Mouse (Mus musculus) spleen, postnatal 14 days (tissue): Measurements from ENCODE around the gene Zbtb34.
A peak's percentile ranks its signal among the peaks of the same experiment; 100 is the strongest.

Source experiments
- DNase-seq, 2 experiments: peaks; one replicate each; pipeline ENCODE4 v3.0.0; 2021 to 2022; ENCODE audit warnings: low spot score in 2 of 2

The Zbtb34 gene

DNA sequence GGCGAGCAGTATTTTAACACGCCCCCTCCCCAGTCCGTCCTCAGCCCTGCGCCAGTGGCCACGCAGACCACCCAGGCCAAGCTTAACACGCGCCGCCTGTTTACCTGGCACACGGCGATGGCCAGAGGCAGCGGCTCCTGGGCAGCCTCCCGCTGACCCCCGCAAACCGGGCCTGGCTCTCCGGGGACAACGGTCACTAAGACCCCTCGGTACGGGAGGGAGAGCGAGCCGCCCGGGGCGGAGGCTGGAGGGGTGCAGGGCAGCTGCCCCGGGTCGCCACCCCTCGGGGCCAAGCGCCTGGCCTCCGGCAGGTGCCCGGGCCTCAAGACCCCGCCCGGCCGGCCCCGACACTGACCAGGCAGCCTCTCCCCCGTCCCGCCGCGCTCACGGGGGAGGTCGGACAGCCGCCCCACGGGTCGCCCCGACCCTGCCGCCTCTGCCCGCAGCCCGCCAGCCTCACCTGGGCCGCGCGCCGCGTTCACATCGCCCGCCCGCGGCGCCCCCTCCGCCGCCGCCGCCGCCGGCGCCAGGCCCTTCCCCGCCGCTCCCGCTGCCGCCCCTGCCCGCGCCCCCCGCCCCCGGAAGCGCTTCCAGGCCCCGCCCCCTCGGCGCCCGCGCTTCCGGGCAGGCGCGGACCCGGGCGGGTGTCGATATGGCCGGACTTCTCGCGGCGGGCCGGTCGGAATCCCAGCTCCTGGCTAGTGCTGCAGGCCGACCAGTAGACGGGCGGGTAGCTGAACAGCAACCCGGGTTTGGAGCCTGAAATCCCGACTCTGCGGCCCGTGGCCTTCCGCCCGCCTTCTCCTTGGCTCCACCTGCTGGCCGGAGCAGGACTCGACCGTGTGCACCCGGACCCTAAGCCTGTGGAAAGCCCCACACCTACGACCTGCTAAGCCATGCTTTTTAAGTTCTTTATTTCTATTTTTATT is at the start of gene Zbtb34:
Zbtb34 (minus strand) TSS at position 554 of the 929 bp plus-strand sequence.
- peak; percentile 45 to 64 for DNase-seq

DNA sequence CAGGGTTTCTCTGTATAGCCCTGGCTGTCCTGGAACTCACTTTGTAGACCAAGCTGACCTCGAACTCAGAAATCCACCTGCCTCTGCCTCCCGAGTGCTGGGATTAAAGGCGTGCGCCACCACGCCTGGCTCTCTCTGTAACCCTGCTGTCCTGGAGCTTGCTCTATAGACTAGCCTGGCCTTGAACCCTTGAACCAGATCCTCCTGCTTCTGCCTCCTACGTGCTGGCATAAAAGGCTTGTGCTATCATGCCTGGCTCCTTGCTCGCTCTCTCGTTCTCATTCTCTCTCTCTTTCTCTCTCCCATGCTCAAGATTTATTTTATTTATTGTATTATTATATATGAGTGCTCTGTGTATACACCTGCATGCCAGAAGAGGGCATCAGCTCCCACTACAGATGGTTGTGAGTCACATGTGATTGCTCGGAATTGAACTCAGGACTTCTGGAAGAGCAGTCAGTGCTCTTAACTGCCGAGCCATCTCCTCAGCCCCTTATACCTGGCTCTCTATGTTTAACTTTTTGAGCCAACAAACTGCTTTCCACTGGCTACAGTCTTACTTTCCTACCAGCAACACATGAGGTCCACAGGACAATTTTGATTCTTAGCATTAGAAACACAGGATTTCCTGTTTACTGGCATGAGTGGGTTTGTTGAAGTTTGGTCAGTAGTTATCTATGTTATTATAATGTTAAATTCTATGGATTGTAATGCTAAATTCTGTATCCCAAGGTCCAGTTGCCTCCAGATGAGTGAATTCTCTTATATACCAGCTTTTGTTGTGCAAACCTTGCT is 47.0 kb upstream of the Zbtb34 start:
- no peak for DNase-seq

DNA sequence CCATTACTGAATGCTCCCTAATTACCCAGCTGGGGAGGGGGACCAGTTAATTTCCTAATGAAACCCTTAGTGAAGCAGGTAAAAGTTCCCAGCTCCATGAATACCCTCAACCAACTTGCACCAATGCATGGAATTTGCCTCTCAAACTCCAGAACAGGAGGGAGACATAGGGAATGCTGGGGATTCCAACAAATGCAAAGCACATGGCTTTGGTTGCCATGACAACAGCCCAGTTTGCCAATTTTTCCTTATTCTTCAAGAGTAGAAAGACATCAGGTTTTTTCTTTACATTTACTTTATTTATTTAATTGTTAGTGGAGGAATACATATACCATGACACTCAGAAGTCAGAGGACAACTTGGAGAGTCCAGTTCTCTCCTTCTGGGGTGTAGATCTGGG is 44.8 kb upstream of the Zbtb34 start:
- no peak for DNase-seq

DNA sequence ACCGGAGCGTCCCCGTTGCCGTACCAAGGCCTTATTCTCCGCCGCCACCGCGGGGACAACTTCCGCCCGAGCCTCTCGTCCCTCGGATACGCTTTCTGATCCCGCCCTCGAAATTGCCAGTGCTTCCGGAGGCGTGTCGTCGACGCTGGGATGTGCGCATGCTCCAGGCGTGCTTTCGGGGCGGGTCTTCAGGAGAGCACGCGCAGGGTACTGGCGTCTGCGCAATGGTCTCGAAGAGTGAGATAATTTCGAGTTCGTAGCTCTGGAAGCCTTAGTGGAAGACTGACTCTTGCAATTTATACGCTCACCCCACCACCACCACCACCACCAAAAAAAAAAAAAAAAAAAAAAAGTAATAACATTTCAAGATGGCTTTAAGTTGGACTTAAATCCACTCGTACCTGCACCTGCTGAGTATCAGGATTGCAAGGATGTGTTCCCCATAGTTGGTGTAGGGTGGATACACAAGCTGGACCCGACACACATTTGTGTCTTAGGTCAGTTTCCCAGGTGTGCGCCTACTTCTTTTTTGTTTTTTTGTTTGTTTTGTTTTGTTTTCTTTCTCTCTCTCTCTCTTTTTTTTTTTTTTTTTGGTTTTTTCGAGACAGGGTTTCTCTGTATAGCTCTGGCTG is 37.5 kb upstream of the Zbtb34 start, which contains the start of gene Zbtb43:
Zbtb43 (minus strand) TSS at position 94 of the 632 bp plus-strand sequence.
- peak; percentile 92 to 93 for DNase-seq

DNA sequence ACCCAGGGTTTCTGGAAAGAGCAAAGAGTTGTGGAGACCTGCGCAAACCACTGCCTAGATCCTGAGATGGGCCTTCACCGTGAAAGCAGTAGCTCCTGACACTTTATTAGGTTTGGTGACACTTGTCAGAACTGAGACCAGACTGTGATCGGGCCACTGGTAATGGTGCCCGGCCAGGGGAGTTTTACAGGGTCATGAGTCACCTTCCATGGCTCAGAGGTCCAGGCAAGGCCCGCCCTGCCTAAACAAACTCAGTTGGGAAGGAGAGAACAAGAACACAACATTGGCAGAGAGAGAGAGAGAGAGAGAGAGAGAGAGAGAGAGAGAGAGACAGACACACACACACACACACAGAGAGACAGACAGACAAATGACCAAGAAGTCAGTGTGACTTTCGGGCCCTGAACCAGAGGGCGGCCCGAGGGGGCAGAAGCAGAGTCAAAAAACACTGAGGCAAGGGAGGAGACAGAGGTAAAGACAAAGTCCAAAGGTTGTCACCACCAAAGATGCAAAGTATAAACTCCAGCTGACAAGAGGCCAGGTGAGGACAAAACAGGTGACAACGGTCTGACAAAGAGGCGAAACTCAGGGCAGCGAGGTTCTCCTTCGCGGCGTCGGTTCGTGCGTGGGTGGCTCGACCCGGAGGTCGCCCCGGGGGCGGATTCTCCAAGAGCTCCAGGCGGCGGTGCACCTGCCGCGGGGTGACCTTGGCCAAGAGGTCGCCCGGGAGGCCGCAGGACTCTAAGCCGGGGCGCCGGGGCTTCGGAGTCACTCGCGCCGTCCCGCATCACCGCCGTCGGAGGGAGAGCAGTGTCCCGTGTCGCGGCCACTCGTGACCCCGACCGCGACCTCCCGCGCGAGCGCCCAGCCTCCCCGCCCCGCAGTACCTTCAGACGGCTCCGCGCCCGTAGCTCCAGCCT is 36.7 kb upstream of the Zbtb34 start:
- no peak for DNase-seq

DNA sequence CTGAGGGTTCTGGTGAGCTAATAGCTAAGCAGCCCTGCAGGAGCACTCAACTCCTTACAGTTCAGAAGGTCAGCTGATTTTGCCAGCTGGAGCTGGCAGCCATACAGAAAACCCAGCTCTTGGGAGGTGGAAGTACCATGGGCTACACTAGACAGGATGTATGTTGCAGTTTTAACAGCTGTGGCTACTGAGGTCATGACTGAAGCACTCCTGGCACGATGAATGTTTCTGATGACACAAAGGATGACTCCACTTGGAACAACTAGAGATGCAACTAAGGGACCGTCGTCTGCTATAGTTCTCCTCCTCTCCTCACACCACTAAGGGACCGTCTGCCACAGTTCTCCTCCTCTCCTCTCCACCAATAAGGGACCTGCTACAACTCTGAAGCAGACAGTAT is 34.8 kb upstream of the Zbtb34 start:
- no peak for DNase-seq

DNA sequence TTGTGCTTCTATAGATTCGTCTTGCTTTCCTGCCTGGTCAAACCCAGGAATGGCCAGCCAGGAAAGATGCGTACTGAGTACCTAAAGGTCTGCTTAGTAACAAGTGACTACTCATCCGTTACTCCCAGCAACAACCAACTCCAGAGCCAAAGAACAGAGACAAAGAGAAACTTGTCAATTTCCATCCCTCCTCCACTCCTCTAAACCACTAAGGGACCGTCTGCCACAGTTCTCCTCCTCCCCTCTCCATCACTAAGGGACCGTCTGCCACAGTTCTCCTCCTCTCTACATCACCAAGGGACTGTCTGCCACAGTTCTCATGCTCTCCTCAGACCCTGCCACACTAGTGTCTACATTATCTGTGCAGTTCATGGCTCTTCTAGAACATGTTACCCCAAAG is 34.1 kb upstream of the Zbtb34 start:
- DNase-seq: no peak

DNA sequence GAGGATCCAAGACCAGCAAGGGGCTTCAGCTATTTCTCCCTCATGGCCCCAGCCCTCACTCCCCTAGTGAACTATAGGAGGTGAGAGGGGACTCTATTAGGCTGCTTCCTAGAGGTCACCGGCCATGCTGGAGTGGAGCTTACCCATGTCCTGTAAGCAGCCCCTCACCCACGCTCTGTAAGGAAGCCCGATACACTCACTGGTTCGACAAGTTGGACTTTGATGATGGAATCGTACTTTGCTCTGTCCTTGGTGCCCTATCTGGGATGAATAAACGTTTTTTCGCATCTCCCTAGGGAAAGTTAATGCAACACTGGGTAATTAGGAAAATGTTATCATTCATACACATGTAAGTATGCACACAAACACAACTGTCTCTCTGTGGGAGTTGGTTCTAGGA is 30.9 kb upstream of the Zbtb34 start:
- no peak for DNase-seq

DNA sequence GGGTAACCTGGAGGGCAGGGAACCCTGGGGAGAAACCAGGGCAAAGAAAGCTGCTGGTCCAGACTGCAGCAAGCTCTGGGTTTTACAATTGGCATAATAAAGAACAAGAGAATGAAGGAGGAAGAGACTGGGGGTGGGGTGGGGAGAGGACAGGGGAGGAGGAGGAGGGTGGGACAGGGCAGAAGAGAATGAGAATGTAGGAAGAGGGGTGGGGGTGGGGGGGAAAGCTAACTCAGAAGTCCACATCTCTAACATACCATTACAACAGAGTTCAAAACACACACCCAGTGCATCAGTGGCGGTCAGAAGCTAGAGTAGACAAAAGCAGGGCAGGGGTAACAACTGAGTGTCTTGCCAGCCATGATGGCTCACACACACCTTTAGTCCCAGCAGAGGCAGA is 29.9 kb upstream of the Zbtb34 start:
- no peak for DNase-seq

DNA sequence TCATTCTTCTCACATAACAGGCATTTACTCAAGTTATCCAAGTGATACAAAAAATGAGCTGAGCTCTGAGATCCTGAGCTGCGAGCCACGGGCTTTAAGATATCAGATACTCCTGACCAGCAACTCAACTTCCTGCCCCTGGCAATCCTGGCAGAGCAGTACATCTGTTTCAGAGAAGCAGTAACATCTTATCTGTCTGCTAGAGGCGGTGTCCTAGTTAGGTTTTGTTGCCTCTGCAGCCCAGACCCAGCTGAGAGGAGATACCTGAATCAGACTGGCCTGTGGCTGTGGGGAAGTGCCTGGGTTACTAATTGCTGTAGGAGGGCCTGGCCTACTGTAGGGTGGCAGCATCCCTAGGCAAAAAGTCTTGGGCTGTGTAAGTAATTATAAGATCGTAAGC is 28.5 kb upstream of the Zbtb34 start:
- DNase-seq: no peak

DNA sequence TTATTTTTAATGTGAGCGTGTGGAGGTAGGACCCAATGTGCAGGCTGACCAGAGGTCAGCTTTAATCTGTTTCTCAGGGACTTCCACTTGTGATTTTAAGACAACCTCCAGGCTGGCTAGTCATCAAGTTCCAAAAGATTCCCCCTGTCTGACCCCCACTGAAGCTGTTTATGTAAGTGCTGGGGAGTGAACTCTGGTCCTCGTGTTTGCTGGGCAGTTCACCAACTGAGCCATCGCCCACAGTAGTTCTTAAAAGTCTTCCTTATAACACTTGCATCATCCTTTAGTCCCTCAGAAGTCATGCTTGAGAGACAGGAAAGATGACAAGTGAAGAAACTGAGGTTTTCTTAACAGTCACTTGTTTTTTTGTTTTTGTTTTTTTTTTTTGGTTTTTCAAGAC is 25.6 kb upstream of the Zbtb34 start:
- no peak for DNase-seq

DNA sequence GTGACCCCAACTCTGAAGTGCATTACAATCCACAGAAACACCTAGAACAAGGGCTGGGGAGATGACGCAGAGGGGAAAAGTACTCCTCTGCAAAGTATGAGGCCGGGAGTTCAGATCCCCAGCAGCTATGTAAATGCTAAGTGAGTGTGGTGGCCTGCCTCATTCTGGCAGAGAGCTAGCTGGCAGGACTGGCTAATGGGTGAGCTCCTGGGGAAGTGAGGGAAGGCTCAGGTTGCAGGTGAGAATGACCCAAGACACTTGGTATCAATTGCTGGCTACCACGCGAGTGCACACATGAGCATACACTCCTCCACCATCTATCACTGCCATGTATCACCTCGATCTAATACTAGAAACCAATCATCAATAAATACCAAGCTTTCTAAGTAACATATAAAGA is 25.1 kb upstream of the Zbtb34 start:
- no peak for DNase-seq

DNA sequence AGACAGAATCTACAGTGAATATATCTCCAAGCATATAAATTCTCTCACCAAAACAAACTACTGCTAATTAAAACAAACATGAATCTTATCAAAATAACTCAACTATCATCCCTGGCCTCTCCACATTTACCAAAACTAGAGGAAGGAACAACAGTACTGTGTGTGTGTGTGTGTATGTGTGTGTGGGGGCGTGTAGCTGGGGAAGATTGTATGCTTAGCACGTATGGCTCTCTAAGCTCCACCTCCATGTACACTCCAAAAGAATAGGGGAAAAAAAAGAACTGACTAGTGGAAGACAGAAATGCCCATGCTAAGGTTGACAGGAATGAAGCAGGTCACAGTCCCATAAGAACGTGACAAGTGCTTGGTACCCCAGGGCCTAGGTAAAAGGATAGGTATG is 24.2 kb upstream of the Zbtb34 start:
- no peak for DNase-seq

DNA sequence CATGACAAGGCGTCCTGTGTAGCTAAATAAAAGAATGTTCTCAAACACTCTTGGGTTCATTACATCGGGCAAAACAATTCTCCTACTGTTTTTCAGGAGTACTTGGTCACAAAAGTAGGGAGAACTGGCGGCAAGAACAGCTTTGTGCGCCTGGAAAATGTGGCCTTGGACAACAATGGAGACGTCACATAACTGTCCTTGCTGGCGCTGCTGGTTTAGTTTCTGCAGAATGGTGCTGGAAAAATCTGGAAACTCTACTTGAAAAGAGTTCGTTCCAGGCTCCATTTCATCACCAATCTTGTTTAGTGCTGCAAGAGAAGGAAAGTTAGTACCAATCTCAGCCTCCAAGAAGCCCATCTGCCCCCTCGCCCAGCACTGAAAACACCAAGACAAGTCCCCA is 23.7 kb upstream of the Zbtb34 start:
- DNase-seq: no peak

DNA sequence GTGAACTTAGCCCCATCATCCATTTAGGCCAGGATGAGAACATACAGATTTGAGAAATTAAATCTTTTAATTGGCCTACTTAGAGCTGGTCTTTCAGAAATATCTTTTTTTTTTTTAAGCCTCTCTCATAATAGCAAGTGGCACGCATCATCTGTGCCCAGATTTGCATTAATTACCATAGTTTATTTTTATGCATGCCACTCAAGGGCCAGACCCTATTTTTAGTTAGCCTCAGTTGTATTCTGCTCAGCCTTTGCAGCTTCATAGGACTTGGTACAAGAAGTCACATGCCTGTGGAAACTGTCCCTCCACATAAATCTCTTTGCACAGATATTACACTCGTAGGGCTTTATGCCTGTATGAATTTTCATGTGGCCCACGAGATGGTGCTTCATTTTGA is 22.4 kb upstream of the Zbtb34 start:
- DNase-seq: no peak

DNA sequence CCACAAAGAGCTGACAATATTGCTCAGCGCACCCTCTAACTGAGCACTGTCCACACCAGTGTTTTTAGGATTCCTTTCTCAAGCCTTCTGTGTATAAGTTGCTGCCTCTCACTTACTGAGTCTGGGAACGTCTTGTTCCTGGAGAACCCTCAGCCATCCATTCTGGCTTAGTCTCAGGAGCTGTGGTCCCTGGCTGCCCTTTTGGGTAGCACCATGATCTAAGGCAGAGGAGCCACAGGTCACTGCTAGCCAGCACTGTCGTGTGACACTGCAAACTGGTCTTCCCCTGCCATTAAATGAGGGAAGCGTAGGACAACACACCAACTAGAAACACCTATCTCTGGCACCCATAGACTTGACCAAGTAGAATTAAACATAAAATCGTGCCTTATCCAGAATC is 21.6 kb upstream of the Zbtb34 start:
- no peak for DNase-seq

DNA sequence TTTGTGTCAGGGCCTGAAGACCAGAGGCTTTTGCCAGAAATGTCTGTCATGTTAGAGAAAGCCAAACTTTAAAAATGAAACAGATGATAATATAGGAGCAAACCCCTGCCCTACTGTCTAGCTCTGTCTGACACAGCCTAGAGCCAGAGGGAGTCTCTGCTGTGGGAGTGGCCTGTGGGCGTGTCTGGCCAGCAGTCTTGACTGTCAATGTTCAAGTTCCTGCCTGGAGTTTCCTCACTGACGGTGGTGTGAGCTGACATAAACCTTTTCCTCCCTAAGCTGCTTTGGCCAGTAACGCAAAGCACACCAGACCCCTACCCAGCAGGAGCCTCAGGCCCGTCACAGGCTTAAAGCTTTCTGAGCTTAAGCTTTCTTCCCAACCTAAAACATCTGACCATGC is 21.0 kb upstream of the Zbtb34 start:
- DNase-seq: no peak

DNA sequence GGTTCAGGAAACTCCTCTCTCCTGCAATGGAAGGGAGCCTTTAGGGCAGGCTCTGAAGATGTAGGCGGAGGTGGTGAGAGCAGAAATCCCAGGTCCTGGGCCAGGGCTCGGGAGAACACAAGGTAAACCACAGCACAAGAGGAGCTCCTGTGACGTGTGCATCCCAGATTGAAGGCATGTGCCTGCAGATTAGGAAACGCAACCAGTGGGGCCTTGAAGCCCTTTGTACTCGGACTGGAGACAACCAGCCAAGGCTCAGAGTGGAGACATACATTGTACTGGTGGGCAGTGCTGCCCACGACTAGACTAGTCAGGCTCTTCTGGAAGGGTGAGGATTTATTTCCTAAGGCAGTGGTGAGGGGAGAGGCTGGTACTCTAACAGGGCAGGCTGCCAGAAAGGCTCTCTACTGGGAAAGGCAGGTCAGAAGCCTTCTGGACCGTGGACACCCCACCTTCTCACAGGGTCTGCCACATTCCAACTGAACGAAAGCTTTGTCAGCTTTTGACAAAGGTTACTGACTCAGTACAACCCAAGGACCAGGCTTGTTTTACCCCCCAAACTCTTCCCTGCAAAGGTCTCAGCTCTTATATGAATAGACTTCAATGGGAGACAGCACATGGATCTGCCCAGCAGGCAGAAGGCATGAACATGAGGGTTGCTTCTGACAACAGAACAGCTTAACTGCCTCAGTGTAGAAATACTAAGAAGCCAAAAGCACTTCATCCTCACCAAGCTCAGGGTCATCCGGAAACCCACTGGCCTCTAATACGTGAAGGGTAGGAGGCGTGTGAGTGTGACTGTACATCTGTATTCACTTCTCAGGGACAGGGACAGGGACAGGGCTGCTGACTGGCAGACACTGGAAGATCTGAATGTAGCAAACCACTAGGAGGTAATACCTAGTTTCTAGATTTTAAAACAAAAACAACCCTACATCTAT is 20.2 kb upstream of the Zbtb34 start:
- DNase-seq: no peak

DNA sequence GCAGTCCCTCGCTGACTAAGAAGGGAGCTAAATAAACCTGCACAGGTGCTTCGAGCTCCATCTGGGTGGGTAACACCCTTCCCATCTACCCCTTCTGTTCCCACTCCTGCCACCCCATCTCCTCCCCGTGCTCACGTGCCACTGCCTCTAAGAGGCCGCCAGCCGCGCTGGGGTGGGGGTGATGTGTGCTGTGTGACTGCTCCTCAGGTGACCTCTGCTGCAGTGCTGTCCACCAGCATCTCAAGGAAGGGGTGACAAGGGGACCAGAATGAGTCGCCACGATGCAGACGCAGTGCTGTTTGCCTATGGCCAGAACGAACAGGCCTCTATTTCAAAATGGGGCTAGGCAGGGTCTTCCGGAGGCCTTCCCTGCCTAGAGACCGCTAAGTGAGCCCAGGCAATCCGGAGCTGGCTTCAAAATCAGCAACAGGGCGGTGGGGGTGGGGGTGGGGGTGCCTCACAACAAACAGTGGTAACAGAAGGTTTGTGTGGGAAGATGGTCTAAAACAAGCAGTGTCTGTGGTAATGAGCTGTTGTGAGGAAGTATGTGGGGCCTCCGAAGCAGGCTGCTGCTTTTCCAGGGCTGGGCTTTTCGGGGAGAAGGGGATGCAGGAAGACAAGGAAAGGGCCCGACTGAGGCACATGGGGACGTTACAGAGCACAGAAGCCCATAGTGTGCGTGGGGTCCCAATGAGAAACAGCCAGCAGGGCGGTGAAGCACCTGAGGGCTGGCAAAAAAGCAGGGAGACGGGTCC is 18.2 kb upstream of the Zbtb34 start:
- no peak for DNase-seq
